Mouse (Mus musculus): ENCODE data around the gene Il4i1.

DNA sequence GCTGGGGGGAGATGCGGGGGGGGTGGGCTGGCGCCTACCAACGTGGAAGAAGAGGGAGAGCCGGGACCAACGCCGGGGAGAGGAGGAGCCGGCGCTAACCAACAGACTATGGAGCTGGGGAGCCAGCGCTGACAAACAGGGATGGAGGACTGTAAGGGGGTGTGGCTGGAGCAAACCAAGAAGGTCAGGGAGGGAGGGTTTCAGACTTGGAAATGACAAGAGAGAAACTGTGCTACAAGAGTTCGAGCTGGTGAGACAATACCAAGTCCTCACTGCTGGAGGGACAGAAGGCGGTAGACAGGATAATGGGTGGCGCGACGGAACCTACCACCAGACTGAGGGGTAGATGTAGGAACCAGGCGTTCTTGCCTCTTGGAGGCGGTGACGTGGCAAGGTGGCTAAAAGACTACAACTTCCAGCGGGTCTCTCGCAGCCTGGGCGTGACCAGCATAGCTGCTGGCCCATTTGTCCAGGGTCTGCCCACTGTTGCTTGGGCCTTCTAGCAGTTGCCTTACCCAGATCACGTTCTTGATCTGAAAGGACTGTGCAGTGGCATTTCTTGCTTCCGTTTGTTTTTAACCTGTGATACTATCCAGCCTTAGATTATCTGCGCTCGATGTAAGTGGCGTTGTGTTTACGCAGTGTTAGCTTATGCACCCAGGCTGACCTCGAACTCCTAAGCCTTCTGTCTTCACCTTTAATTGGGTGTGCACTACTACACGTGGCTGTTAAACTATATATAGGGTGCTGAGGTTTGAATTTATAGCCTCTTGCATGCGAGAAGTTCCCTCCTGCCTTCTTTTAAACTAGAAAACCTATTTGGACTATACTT lies 53.7 kb downstream of the Il4i1 start, which contains the start of gene Ptov1:
- TF ChIP-seq CTCF (conservative IDR thresholded peaks at IDR 0.05; ENCODE audit: insufficient read depth, insufficient read length, low read depth, low read length) (0 out of 2 replicates have a peak, but pooled peaks have one; percentile 4), POLR2A (IDR thresholded peaks at IDR 0.05; ENCODE audit: low read depth, low read length) (peak; percentile 68)
